Mouse (Mus musculus) liver, embryonic 14.5 days (tissue): ENCODE results near the gene Cpb2. TPM values are rescaled to one million over a fixed set of nuclear protein-coding genes. Genes with fewer than 3 reads are reported as not detected.

ENCODE experiments used
- ATAC-seq: fragments of 200-750 bp; cut with Nextera tagmentation; 2 replicates; pipeline ENCODE4 v1.8.0; 2017; ENCODE audit warnings: moderate number of reproducible peaks, mild to moderate bottlenecking, moderate library complexity; ENCODE audit not compliant: insufficient read depth
- DNase-seq, 3 experiments: peaks; one replicate each; pipeline ENCODE4 v3.0.0-alpha.2; 2012 to 2013; ENCODE audit warnings: low read depth in 3 of 3, low spot score in 3 of 3
- H3K27ac ChIP-seq: fragments of 300-500 bp; sonication (generic); 2 replicates; pipeline ENCODE4 v1.5.1; 2014; ENCODE audit warnings: moderate library complexity, mild to moderate bottlenecking, control low read depth, inconsistent platforms
- H3K27me3 ChIP-seq: fragments of 300-500 bp; sonication (generic); 2 replicates; pipeline ENCODE4 v1.6.1; 2014; ENCODE audit warnings: mild to moderate bottlenecking, low read length, moderate library complexity; ENCODE audit not compliant: control insufficient read depth, insufficient read depth
- H3K36me3 ChIP-seq: fragments of 300-500 bp; sonication (generic); replicated peaks from 2 replicates; pipeline ENCODE4 v1.6.1; 2014; ENCODE audit warnings: low read depth; ENCODE audit not compliant: control insufficient read depth, insufficient read depth
- H3K4me1 ChIP-seq, 2 experiments: fragments of 200-500 bp in 1 of 2; fragments of 300-500 bp in 1 of 2; sonication (generic) in 1 of 2; replicated peaks; 2 replicates each; pipeline ENCODE4 v1.6.1; 2012 to 2014; ENCODE audit warnings: antibody characterized with exemption in 1 of 2, inconsistent platforms in 1 of 2, low read length in 1 of 2; ENCODE audit not compliant: control insufficient read depth in 2 of 2, insufficient read depth in 2 of 2
- H3K4me2 ChIP-seq: fragments of 300-500 bp; sonication (generic); 2 replicates; pipeline ENCODE4 v1.6.1; 2014; ENCODE audit warnings: low read depth, mild to moderate bottlenecking, control low read depth, moderate library complexity
- H3K4me3 ChIP-seq, 2 experiments: fragments of 200-500 bp in 1 of 2; fragments of 300-500 bp in 1 of 2; sonication (generic) in 1 of 2; 2 replicates each; pipeline ENCODE4 v1.5.1; 2012 to 2014; ENCODE audit warnings: low read depth in 2 of 2, low read length in 2 of 2, mild to moderate bottlenecking in 2 of 2, control low read depth in 1 of 2, inconsistent platforms in 1 of 2, moderate library complexity in 1 of 2; ENCODE audit not compliant: insufficient read depth in 1 of 2
- H3K9ac ChIP-seq: fragments of 300-500 bp; sonication (generic); replicated peaks from 2 replicates; pipeline ENCODE4 v1.6.1; 2014; ENCODE audit warnings: mild to moderate bottlenecking, control low read depth, moderate library complexity
- H3K9me3 ChIP-seq: fragments of 300-500 bp; sonication (generic); 2 replicates; pipeline ENCODE4 v1.6.1; 2016; ENCODE audit warnings: low read length, mixed read lengths; ENCODE audit not compliant: control insufficient read depth
- CTCF ChIP-seq: IDR thresholded peaks from 2 replicates; pipeline ENCODE4 v1.5.1; 2016; ENCODE audit warnings: antibody characterized with exemption, low read depth, control low read depth
- EP300 ChIP-seq: IDR thresholded peaks from 2 replicates; pipeline ENCODE4 v1.6.1; 2016; ENCODE audit warnings: antibody characterized with exemption, low read depth
- WGBS: fragments of 180-500 bp; shearing (Covaris S2); extraction: QIAGEN DNeasy Blood & Tissue Kit; methylation state at CpG from one replicate; pipeline ENCODE4 v1.1.7; 2014; ENCODE audit not compliant: insufficient replicate concordance; 5-methylcytosine and 5-hydroxymethylcytosine counted together
- polyA plus RNA-seq, 2 experiments: library from polyadenylated mRNA; depleted of rRNA in 1 of 2; stranded (reverse) in 1 of 2; unstranded in 1 of 2; fragments of >200 nt; fragmentation: Nextera tagmentation in 1 of 2; extraction: Ambion mirVana in 1 of 2; gene quantifications; 2 replicates each; pipeline versions ENCODE4 v1.2.1 to v1.2.3; 2012 to 2014

The Cpb2 gene
- polyA plus RNA-seq, 2 experiments: 62.1 to 93.5 TPM

GRCm38 (mm10) chr14:75197660-75198059 lies 44.4 kb upstream of the Cpb2 start:
- ATAC-seq (peak; percentile 68; the same call in 1 of the 2 replicates), DNase-seq (peak in 1 of 3 experiments; percentile 63)
- H3K9me3 ChIP-seq: no peaks in the 10 kb centered on the region
- 13% methylated on average over 7 of the region's 7 CpGs for WGBS
- H3K4me1 ChIP-seq: peaks cover 5 to 8% of the 10 kb centered on the region in 2 experiments
- TF ChIP-seq EP300 (peak; percentile 72), CTCF (no peak)
- H3K9ac ChIP-seq: no peak overlapping the region
- H3K27ac ChIP-seq: no peak overlapping the region
- H3K27me3 ChIP-seq: no peaks in the 10 kb centered on the region
- H3K4me3 ChIP-seq: no peak overlapping the region
- H3K36me3 ChIP-seq: no peaks in the 10 kb centered on the region
- no peak overlapping the region for H3K4me2 ChIP-seq

- no peaks in the 10 kb centered on the region for H3K36me3 ChIP-seq
- no peak overlapping the region for H3K9ac ChIP-seq
- no peak for DNase-seq
- no peaks in the 10 kb centered on the region for H3K4me1 ChIP-seq
- H3K27me3 ChIP-seq: no peaks in the 10 kb centered on the region
- H3K27ac ChIP-seq: no peak overlapping the region
- no peak for ATAC-seq
- no peak for TF ChIP-seq CTCF
- no peak for TF ChIP-seq EP300
- H3K9me3 ChIP-seq: no peaks in the 10 kb centered on the region
- 71% methylated on average over 6 of the region's 6 CpGs for WGBS
- H3K4me3 ChIP-seq: no peak overlapping the region
- H3K4me2 ChIP-seq: no peak overlapping the region
Observed at GRCm38 (mm10) chr14:75205363-75206051, 36.6 kb upstream of the Cpb2 start.

- no peaks in the 10 kb centered on the region for H3K4me1 ChIP-seq
- no peak for DNase-seq
- no peak for ATAC-seq
- no peaks in the 10 kb centered on the region for H3K9me3 ChIP-seq
- H3K4me2 ChIP-seq: no peak overlapping the region
- no peaks in the 10 kb centered on the region for H3K27me3 ChIP-seq
- TF ChIP-seq EP300: no peak
- no peak for TF ChIP-seq CTCF
- no peak overlapping the region for H3K27ac ChIP-seq
- WGBS: 74% methylated on average over 4 of the region's 4 CpGs
- H3K9ac ChIP-seq: no peak overlapping the region
- H3K4me3 ChIP-seq: no peak overlapping the region
- no peaks in the 10 kb centered on the region for H3K36me3 ChIP-seq
Observed at GRCm38 (mm10) chr14:75206307-75206706, 35.8 kb upstream of the Cpb2 start.

GRCm38 (mm10) chr14:75208572-75209151 lies 33.4 kb upstream of the Cpb2 start:
- H3K4me1 ChIP-seq: no peaks in the 10 kb centered on the region
- H3K27me3 ChIP-seq: no peaks in the 10 kb centered on the region
- no peaks in the 10 kb centered on the region for H3K36me3 ChIP-seq
- ATAC-seq (no peak), DNase-seq (no peak)
- no peak overlapping the region for H3K4me3 ChIP-seq
- WGBS: 64% methylated on average over 6 of the region's 6 CpGs
- TF ChIP-seq EP300 (no peak), CTCF (no peak)
- H3K9me3 ChIP-seq: no peaks in the 10 kb centered on the region
- no peak overlapping the region for H3K27ac ChIP-seq
- H3K9ac ChIP-seq: no peak overlapping the region
- H3K4me2 ChIP-seq: no peak overlapping the region

GRCm38 (mm10) chr14:75213752-75214151 lies 28.3 kb upstream of the Cpb2 start:
- no peaks in the 10 kb centered on the region for H3K27me3 ChIP-seq
- TF ChIP-seq EP300: no peak
- TF ChIP-seq CTCF: no peak
- no peak overlapping the region for H3K27ac ChIP-seq
- H3K9ac ChIP-seq: no peak overlapping the region
- no peaks in the 10 kb centered on the region for H3K9me3 ChIP-seq
- DNase-seq (no peak), ATAC-seq (no peak)
- no peaks in the 10 kb centered on the region for H3K4me1 ChIP-seq
- no peaks in the 10 kb centered on the region for H3K36me3 ChIP-seq
- no peak overlapping the region for H3K4me3 ChIP-seq
- WGBS: 82% methylated on average over 11 of the region's 11 CpGs
- no peak overlapping the region for H3K4me2 ChIP-seq
